Mouse (Mus musculus) CD4-positive, CD25-positive, alpha-beta regulatory T cell, adult 9 weeks (primary cell): ENCODE results near the gene Sugct. TPM values are rescaled to one million over a fixed set of nuclear protein-coding genes. Genes with fewer than 3 reads are reported as not detected.

Source experiments
- polyA plus RNA-seq: library from polyadenylated mRNA; unstranded; fragments of 100-300 nt; shearing (Covaris generic); gene quantifications from one replicate; pipeline ENCODE4 v1.2.1, GENCODE M21; 2017

The Sugct gene
- polyA plus RNA-seq, result 0.89 TPM

GRCm38 (mm10) chr13:17694911-17695699, at the start of gene Sugct, which contains the start of gene Mplkip:
Gene Sugct (minus strand): TSS chr13:17695553.
Gene Mplkip (plus strand): TSS chr13:17695192.

Other genes with a start within 250 kb of the Sugct start
- gene Mplkip, start 361 bp downstream of the Sugct start, polyA plus RNA-seq, result 28.5 TPM
- gene Cdk13, start 109.5 kb upstream of the Sugct start, polyA plus RNA-seq, result 13.8 TPM
- 7.8 TPM for gene Rala, start 248.7 kb upstream of the Sugct start, polyA plus RNA-seq